Mouse (Mus musculus) ES-Bruce4 (cell line): ENCODE measurements at regions not wholly inside any gene's neighbourhood (a gene's known extent, or its start where the extent isn't known, plus 50 kb on each side); places are given as distances from the start of the nearest gene placed in this dataset.

Source experiments
- H3K27ac ChIP-seq: 2 replicates; pipeline ENCODE4 v1.5.1; 2012; ENCODE audit warnings: low read length, inconsistent platforms; ENCODE audit not compliant: insufficient read depth
- H3K27me3 ChIP-seq: 2 replicates; pipeline ENCODE4 v1.6.1; 2012; ENCODE audit warnings: mild to moderate bottlenecking, low read length, inconsistent platforms; ENCODE audit not compliant: control insufficient read depth, poor library complexity, insufficient read depth, severe bottlenecking
- H3K36me3 ChIP-seq: 2 replicates; pipeline ENCODE4 v1.6.1; 2012; ENCODE audit warnings: inconsistent platforms, mild to moderate bottlenecking, low read length, moderate library complexity; ENCODE audit not compliant: control insufficient read depth, poor library complexity, insufficient read depth, severe bottlenecking
- H3K4me1 ChIP-seq: one replicate; pipeline ENCODE4 v1.8.1; 2011; ENCODE audit warnings: low read length; ENCODE audit not compliant: control insufficient read depth, insufficient read depth
- H3K4me3 ChIP-seq: 2 replicates; pipeline ENCODE4 v1.5.1; 2011; ENCODE audit warnings: low read depth, mild to moderate bottlenecking, low read length
- H3K9ac ChIP-seq: 2 replicates; pipeline ENCODE4 v1.6.1; 2012; ENCODE audit warnings: low read depth, mild to moderate bottlenecking, inconsistent platforms; ENCODE audit not compliant: poor library complexity, severe bottlenecking
- H3K9me3 ChIP-seq: replicated peaks from 2 replicates; pipeline ENCODE4 v1.6.1; 2012; ENCODE audit warnings: mild to moderate bottlenecking, low read length, inconsistent platforms; ENCODE audit not compliant: control insufficient read depth, poor library complexity, insufficient read depth, severe bottlenecking
- CTCF ChIP-seq: IDR thresholded peaks from one replicate; pipeline ENCODE4 v1.8.1; 2011; ENCODE audit warnings: low read depth, low read length
- EP300 ChIP-seq: IDR thresholded peaks from 2 replicates; pipeline ENCODE4 v1.6.1; 2011; ENCODE audit warnings: low read depth, low read length; ENCODE audit not compliant: insufficient read depth
- POLR2A ChIP-seq: IDR thresholded peaks from one replicate; pipeline ENCODE4 v1.8.1; 2011; ENCODE audit warnings: low read length; ENCODE audit not compliant: insufficient read depth

DNA sequence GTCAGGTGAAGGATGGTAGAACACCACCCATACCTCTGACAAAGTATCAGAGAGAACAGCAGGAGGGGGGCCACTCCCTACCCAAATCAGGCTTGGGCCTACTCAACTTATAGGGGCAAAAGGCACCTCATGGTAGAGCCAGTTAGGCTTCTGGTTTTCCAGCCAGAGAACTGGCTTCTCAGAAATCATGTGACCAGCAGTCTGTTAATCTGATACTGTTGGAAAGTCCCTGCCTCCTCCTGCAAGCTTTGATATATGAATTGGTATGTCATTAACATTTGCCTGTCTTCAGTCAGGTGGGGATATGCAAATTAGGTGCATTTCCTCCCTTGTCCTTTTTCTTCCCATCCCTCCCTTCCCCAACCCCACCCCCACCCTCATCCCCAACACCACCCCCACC, 71.7 kb downstream of the 3110018I06Rik start:
- no peak overlapping the region for H3K27ac ChIP-seq
- no peaks in the 10 kb centered on the region for H3K27me3 ChIP-seq
- TF ChIP-seq EP300 = no peak
- TF ChIP-seq POLR2A = no peak
- TF ChIP-seq CTCF = no peak
- H3K36me3 ChIP-seq = no peaks in the 10 kb centered on the region
- no peaks in the 10 kb centered on the region for H3K4me1 ChIP-seq
- H3K9me3 ChIP-seq = peaks cover 6% of the 10 kb centered on the region; the same call in 1 of the 2 replicates
- H3K4me3 ChIP-seq = no peak overlapping the region
- no peak overlapping the region for H3K9ac ChIP-seq

DNA sequence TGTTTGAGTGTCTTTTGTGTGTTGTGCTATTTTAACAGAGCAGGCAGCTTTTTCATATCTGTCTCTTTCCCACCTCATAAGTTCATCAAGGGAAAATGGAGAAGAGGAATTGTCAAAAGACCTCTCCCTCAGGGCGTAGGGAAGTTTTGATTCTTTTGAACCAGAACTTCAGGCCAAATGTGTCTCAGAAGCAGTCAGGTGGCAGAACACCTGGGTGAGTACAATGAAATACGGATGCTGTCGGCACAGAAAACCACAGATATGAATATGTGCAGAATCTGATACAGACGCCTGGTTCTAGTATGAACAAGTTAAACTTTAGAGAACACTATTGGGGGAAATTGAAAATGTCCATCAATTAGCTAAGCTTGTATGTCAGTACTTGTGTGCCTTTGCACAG, 84.2 kb downstream of the 3110018I06Rik start:
- TF ChIP-seq POLR2A (no peak), CTCF (no peak), EP300 (no peak)
- Histone ChIP-seq H3K36me3 (no peaks in the 10 kb centered on the region), H3K9ac (no peak overlapping the region)

DNA sequence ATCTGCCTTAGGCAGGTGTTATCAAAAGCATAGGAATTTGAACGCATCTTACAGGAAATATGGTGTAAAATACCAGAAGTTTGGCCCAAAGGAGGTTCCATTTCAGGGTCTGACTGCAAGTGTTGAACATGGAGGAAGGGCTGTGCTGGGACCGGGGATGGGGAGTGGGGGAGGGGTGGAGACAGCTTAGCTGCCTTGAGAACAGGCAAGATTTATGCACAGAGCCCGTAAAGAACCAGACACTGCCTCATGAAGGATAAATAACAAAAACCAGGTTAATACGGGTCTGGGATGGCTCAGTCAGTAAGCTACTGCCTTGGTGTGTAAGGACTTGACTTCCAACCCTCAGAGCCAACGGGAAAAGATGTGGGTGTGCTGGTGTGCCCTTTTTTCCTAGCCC, 91.1 kb downstream of the 3110018I06Rik start:
- no peak overlapping the region for H3K27ac ChIP-seq
- H3K4me1 ChIP-seq = no peaks in the 10 kb centered on the region
- H3K9ac ChIP-seq = no peak overlapping the region
- H3K36me3 ChIP-seq = no peaks in the 10 kb centered on the region
- no peak overlapping the region for H3K4me3 ChIP-seq
- no peaks in the 10 kb centered on the region for H3K27me3 ChIP-seq
- H3K9me3 ChIP-seq = no peaks in the 10 kb centered on the region
- TF ChIP-seq CTCF (no peak), POLR2A (no peak), EP300 (no peak)

More for the DNA sequence above, 84.2 kb downstream of the 3110018I06Rik start:
- no peaks in the 10 kb centered on the region for H3K9me3 ChIP-seq
- H3K4me1 ChIP-seq = no peaks in the 10 kb centered on the region
- H3K27me3 ChIP-seq = no peaks in the 10 kb centered on the region
- no peak overlapping the region for H3K4me3 ChIP-seq
- no peak overlapping the region for H3K27ac ChIP-seq

DNA sequence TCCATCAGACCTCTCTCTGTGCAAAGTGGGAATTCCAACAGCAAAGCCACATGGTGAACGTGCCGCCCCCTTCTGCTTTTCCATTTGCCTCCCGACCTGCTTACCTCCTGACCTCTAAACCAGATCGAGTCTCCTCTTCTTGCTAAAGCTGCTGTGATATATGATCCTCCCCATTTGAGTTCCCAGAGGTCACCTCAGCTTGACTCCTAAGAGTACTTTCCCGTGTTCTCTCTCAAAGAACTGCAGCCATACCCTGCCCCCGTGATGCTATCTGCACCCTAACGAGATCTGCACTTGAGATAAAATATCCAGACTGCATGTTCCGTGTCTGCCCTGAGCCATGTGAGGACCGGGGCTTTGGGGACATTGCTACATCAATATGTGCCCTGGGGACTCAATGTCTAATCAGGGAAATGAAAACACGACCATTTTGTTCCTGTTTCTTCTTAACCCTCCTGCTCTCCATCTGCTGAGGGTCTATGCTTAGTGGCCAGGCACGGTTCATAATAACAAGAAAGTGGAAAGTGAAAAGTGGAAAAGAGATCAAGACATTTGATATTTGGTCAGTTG, 94.8 kb downstream of the 3110018I06Rik start:
- Histone ChIP-seq H3K36me3 (no peaks in the 10 kb centered on the region), H3K27ac (no peak overlapping the region), H3K4me3 (no peak overlapping the region), H3K27me3 (no peaks in the 10 kb centered on the region), H3K9ac (no peak overlapping the region), H3K9me3 (no peaks in the 10 kb centered on the region), H3K4me1 (no peaks in the 10 kb centered on the region)
- no peak for TF ChIP-seq POLR2A
- no peak for TF ChIP-seq CTCF
- TF ChIP-seq EP300 = no peak

DNA sequence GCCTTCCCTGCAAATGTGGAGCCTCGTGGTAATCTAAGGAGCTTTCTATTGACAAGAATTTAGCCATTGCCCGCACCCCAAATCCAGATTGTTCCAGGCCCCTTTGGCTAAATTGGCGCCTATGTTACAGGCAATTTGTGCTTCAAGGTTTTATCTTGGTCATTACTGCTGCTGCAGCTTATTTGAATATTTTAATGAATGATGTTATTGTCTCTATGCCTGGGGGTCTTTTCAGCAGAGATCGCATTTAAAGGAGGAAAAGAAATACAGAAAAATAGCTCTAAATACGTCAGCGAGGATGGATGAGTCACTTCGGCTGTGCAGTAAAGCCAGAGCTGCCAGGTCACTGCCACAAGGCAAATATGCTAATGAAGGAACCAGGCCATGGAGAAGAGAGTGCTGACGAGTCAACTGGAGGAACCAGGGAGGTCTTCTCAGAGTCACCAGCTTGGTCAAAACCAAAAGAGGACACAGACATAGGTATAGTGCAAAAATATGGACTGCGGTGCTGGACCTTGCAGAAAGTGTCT, 97.3 kb downstream of the 3110018I06Rik start:
- no peaks in the 10 kb centered on the region for H3K36me3 ChIP-seq
- H3K27ac ChIP-seq = no peak overlapping the region
- H3K4me3 ChIP-seq = no peak overlapping the region
- H3K9me3 ChIP-seq = no peaks in the 10 kb centered on the region
- no peaks in the 10 kb centered on the region for H3K4me1 ChIP-seq
- TF ChIP-seq EP300 (no peak), POLR2A (no peak), CTCF (no peak)
- H3K27me3 ChIP-seq = no peaks in the 10 kb centered on the region
- H3K9ac ChIP-seq = no peak overlapping the region

DNA sequence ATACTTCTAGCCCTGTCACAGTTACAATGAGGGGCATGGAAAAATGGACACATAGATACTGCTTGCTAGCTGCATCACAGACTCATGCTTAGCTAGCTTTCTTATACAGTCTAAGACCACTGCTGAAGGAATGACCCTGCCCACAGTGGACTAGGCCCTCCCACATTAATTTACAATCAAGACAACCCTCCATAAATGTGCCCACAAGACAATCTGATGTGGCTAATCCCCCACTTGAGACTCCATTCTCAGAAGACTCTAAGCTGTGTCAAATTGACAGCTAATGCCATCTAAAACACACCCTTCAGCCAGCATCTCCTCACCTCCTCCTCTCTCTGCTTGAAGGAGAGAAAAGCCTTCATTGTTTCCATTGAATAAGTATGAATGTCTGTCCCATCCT, 107.8 kb downstream of the 3110018I06Rik start:
- H3K4me3 ChIP-seq = no peak overlapping the region
- H3K27ac ChIP-seq = no peak overlapping the region
- no peaks in the 10 kb centered on the region for H3K9me3 ChIP-seq
- H3K9ac ChIP-seq = no peak overlapping the region
- H3K27me3 ChIP-seq = no peaks in the 10 kb centered on the region
- H3K36me3 ChIP-seq = no peaks in the 10 kb centered on the region
- no peak for TF ChIP-seq POLR2A
- TF ChIP-seq EP300 = no peak
- no peak for TF ChIP-seq CTCF
- no peaks in the 10 kb centered on the region for H3K4me1 ChIP-seq
